Mouse (Mus musculus) R1 (cell line): ENCODE measurements around the gene Slc13a3.
A peak's percentile ranks its signal among the peaks of the same experiment; 100 is the strongest.

Experiments
- DNase-seq: peaks from one replicate; pipeline ENCODE4 v3.0.0-alpha.2; 2018; ENCODE audit warnings: low read depth, low spot score

The Slc13a3 gene

GRCm38 (mm10) chr2:165364334-165365091 lies 108.5 kb downstream of the Slc13a3 start:
- DNase-seq, result peak; percentile 67

DNA sequence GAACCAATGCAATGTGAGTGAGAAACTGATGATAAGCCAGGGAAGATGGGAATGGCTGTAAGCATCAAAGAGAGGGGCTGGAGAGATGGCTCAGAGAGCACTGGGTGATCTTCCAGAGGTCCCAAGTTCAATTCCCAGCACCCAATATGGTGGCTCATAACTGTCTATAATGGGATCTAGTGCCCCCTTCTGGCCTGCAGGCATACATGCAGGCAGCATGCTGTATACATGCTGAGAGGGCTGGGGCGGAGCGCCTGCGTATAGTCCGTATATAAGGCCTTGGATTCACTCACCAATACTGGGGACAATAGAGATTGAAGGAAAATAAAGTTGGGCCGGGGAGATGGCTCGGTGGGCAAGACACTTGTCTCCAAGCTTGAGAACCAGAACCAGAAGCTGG lies 109.7 kb downstream of the Slc13a3 start:
- DNase-seq, result peak; percentile 62

DNA sequence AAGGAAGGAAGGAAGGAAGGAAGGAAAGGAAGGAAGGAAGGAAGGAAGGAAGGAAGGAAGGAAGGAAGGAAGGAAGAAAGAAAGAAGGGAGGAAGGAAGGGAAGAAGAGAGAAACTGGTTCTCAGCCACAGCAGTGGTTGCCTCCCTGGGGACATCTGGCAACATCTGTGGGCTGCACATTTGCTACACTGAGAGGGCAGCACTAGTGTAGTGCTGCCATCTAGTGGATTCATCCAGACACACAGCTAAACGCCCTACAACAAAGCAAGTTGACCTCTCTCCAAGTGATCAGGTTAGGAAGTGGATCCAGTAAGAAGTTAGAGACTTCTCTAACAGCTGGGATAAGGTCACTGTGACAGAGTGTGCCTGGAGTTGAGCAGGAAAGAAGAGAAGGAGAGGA lies 112.2 kb downstream of the Slc13a3 start:
- peak; percentile 83 for DNase-seq
